Mouse (Mus musculus) brain, embryonic 18.5 days (tissue): Measurements from ENCODE around the gene Astn2.

Experiments used
- DNase-seq: peaks from one replicate; pipeline ENCODE4 v3.0.0-alpha.2; 2012; ENCODE audit warnings: low read depth, low spot score

Astn2 gene

DNA sequence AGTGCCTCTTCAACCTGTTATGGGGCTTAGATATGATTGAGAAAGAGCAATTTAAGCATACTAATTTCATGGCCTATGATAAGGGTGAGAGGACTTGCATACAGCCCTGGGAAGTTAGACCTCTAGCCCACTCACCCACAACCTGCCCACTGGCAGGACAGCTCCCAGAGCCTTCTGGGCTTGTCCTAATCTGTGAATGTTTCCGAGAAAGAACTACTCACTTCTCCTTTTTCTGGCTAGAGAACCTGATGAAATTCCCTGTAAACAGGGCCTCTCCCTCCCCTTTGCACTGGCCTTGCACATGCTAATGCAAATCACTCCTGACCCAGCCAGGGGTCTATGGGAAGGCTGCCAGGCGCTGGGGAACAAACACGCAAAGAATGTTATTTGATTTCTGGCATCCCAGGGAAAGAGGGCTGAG is 983.9 kb downstream of the Astn2 start:
- peak; percentile 16 for DNase-seq

DNA sequence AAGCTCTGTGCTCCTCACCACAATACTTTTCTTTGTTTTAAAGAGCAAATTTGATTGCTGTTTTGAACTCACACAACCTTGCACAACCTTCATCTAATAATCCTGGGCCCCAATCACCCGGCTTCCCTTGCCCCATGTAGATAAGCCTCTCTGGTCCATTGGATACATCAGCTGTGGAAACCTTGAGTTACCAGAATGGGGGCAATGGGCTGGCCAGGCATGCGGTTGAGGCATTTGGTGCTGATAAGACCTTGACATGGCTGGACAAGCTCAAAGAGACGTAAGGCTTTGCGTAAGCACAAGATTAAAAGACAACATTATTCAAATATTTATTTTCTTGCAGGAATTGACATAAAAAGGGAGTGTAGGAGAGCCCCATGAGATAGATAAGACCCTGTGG is 988.9 kb downstream of the Astn2 start:
- DNase-seq, result no peak

DNA sequence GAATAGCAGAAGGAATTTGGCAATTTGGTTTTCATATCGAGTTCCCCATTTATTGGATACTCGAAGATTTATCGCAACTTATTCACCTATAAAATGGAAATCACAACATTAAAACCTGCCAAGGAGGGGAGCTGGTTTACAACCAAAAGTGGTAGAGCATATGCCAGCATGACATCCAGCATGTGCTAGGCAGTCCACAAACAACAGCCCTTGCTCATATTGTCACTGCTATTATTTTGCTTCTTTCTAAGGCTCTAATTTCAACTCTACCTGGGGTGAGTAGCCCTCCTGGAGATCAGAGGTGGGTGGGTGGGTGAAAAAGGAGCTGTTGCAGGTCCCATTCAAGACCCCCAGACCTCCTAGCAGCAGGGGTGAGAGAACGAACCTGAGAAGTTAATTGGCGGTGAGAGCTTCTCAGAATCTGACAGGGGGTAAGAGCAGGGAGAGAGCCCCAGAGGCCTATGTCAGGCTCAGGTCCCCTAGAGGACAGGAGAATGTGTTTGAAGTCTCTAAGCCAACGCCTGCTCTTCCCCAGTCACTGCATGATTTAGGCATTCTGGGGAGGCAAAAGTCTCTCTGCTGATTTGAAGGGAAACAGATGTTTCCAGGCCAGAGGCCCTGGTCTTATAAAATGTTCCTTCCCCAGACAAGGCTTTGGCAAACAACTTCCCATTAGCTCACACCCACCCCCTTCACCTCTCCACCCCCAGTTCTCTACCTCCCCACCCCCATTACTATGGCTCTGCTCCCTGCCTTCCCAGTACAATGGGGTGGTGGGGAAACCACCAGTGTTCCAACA is 1001.4 kb downstream of the Astn2 start:
- no peak for DNase-seq

DNA sequence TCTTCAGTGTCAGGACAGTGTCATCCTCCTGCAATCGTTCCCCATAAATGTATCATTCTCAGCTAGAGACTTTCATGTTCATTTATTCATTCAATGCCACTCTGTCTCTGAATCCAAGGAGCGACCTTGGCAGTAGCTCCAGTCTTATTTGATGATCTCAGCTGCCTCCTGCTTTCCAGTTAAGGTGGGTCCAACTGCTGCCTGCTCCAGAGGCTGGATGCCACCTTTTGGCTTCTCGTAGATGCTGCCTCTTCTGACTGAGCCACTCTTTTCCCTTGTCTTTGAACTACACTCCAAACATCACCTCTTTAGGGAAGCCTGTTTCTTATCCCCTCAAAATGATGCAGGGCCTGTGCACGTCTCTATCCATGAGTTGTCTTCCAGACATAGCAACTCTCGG is 1002.1 kb downstream of the Astn2 start:
- no peak for DNase-seq

DNA sequence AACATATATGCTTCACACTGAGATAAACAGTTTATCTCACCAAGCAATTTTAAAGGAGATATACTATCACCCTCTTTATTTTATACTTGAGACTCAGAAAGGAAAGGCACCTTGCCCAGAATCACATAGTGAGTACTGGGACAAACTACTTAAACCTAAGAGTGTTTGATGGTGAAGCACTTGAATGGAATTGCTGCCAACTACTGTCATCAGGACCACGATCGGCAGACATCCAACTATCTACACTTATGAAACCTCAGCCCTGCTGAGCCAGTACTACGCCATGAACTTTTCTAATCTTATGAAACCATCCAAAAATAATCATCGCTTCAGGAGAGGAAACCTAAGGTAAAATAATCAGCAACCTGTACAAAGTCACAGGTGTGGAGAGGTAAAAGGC is 1005.0 kb downstream of the Astn2 start:
- no peak for DNase-seq

DNA sequence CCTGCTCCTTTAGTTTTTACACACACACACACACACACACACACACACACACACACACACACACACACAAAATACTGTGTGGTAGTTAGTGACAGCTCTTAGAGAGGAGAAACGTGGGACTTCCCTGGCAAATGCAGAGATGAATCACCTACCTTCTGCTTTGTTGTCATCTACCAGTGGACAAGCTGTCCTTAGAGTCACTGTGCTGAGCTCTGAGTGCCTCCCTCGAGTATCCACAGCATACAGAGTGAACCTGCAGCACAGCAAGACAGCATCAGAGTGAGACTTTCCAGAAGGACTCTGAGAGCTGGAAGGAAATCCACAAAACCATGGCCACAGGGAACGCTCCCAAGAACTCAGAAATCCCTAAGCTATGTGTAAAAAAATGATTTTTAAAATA is 1007.6 kb downstream of the Astn2 start:
- DNase-seq, result no peak

DNA sequence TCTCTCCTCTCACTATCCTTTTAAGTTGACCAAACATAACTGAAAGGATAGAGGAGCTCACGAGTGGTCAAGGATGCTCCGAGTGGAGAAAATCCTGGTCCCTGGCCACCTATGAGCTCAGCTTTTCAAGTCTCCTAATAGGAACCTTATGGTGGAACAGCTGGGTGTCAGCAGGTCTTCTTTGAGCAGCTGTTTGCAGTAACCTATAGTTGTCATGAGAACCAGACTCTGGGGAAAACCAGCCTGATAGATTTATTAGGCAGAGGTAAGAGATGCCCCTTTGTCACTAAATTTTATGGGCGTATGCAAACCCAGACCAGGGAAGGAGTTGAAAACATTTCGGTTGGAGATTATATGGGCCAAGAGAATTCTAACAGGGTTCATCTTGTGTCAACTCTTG is 1013.4 kb downstream of the Astn2 start:
- no peak for DNase-seq

DNA sequence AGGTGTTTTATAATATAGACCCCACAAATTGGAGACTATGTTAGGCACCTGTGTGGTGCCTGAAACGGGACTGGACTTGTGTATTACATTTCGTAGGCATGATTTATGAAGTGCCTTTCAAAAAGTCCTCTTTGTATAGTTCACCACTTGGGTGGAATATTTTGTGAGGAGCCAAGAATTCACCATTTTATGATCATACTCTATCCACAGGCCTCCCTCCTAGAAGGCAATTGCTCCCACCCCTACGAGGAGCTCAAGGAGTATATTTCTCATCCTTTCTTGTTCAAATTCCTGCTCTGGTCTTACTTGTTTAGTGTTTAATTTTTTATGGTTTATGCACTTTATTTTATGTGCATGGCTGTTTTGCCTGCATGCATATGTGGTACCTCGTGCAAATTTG is 1021.3 kb downstream of the Astn2 start:
- DNase-seq, result no peak

DNA sequence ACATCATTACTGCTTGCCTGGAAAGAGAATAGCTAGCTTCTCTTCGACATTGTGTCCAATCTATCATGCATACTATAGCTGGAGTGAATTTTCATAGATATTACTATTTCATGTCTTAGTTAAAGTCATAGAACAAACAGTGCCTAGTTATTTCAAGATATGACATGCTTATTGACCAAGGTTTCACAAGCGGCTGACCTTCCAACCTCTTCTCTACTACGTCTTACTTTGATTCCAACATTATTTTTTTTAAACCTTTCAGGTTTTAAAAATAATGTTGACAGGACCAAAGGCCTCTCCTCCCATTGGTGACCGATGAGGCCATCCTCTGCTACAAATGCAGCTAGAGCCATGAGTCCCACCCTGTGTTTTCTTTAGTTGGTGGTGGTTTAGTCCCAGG is 1025.0 kb downstream of the Astn2 start:
- DNase-seq, result no peak

DNA sequence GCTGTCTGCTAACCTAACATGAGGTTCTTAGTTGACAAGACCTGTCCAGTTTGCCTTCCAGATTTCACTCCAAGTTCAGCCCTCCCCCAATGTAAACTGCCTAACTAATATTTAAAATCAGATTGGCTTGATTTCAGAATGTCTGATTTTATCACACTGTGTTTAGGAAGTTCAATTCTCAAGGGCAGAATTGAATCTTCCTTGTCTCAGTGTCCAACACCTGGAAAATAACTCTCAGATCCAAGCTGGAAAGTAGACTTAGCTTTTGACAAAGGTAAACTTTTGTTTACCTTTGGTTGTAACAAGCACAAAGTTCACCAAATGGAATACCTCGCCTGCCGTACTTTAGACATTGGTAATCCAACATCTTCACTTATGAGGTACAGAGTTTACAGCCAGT is 1027.8 kb downstream of the Astn2 start:
- no peak for DNase-seq

DNA sequence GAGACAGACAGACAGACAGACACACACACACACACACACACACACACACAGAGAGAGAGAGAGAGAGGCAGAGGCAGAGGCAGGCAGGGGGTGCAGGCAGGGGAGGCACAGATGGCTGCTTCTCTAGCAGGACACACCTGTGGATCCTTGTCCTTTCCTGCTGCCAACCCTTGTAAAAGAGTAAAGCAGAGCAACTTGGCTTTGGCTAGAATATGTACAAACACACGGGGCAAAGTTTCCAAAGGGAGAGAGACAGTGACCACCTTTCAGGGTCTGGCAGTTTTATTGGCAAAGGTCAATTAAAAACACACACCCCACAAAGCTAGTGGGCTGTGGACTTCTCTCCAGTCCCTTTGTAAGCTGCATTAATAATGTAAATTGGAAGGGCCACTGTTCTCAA is 1030.6 kb downstream of the Astn2 start:
- DNase-seq, result no peak

DNA sequence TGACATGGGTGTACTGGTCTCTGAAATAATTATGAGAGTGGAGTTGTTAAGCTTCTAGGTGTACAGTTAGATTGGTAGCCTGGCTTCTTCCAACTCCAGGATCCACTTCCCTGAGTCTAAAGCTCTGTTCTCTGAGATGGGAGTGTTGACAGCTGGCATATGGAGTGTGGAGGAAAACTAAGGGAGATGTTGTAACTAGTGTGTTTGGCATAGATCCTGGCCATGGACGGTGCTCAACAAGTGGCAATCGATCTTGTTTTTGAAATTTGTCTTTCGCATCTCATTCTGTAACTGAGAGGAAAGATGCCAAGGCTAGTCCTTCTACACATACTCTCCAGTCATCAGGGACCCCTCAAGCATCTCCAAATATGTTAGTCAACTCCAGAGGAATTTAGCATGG is 1031.7 kb downstream of the Astn2 start:
- no peak for DNase-seq

DNA sequence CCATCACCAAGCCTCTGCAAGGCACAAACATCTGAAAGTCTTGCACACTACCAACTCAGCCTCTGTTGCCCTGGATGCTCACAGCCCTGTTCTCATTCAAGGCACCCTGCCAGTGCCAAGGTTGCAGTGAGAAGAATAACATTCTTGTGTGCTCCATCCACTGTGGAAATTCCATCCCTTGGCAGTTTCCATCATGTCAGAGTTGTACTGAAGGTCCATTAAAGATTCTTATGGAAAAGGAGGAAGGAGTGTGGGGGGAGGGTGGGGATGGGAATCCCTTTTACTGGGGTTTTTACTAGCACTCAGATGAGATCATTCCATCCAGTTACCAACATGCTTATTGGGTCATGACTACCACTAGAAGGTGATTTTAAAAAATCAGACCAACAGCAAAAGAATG is 1037.3 kb downstream of the Astn2 start:
- DNase-seq, result no peak

DNA sequence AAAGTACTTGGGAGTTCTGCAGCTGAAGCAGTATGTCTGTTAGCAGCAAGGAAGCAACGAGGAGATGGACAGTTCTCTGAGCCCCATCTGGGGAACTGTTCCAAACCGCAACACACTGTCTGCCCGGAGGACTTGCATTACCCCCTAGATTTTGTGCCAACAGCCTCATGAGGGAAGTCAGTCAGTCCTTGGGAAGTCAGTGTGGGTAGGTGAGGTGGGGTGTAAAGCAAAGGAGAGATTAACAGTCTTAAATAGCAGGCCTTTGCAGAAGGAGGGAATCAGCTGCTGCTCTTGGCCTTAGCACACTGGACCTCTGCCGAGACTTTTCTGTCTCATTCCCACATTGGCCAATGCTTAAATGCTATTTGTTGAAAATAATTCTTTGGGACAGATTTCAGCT is 1049.8 kb downstream of the Astn2 start:
- DNase-seq, result no peak

DNA sequence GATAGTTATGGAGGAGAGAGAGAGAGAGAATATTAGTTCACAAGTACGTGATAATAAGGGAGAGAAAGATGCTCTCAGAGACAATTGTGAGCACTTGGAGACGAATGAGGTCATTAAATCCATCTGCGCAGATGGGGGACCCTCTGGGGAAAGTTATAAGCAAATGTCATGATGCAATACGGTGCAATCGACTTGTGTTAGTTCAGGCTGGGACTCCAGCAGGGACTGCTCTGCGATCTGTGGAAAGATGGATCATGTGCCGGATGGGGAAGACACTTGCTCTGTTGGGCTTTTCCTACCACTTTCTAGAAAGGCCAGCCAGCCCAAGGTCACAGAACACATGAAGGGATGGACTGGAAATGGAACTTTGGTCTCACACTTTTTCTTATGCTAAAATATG is 1053.9 kb downstream of the Astn2 start:
- no peak for DNase-seq

DNA sequence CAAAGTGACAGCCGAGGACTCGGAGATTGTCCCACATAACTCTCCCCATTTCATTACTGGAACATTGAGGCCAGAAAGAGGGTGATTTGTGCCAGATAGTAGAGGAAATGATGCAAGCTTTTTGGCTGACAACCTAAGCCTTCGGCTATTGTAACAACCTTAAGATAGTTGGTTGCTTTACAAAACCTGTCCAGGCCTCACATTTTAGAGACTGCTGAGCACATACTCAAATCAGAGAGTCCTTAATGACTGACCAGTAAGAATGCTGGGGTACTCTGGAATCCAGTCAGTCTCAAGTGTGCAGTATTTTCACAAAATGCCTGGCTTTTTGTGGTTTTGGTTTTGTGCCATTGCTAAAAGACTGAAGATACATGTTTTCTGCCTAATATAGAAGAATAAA is 1062.6 kb downstream of the Astn2 start:
- DNase-seq, result no peak

DNA sequence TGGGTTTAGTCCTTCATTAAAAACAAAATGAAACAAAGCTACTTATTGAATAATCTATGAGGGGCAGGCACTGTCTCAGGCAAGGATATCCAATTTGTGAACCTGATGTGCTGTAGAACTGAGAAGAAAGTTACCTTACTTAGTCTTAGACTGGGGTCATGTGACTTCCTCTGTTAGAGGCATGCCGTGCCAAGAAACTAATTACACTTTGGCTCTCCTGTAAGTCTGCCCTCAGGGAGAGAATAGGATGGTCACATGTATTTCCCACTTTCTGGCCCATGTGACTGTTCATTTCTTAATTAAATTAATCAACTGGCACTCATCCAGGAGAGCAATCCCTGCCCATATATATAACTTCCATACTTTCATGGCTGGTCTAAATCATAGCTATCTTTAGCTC is 1070.7 kb downstream of the Astn2 start:
- DNase-seq, result no peak
